ENCODE assay signal across 8 mouse cellular contexts in genomic region chr10:127080901-127081780, GRCm38 (mm10). TPM values are rescaled to one million over a fixed set of nuclear protein-coding genes. Genes with fewer than 3 reads are reported as not detected.
DNase-seq lines count a peak whose midpoint lies in the region; ATAC-seq and TF ChIP-seq lines count a peak whose summit lies in the region.

No protein-coding gene starts in this region.

- no peak for TF ChIP-seq CTCF in cortical plate, adult 2 months (IDR thresholded peaks at IDR 0.05; ENCODE audit: extremely low read depth, insufficient read depth, low read length)

- 8% methylated on average over 48 of the region's 48 CpGs for WGBS in heart, embryonic 16.5 days
- WGBS in liver, embryonic 11.5 days, result 9% methylated on average over 48 of the region's 48 CpGs
- 9% methylated on average over 48 of the region's 48 CpGs for WGBS in stomach, embryonic 15.5 days

- H3K4me3 ChIP-seq in cortical plate, adult 2 months (ENCODE audit: insufficient read depth, low read length), result peak overlapping the region; percentile 48
- peak overlapping the region; percentile 25 for H3K4me3 ChIP-seq in heart, embryonic 16.5 days (ENCODE audit: low read length)
- peak overlapping the region; percentile 33 for H3K4me3 ChIP-seq in liver, embryonic 11.5 days (ENCODE audit: low read depth, low read length)
- H3K4me3 ChIP-seq in stomach, embryonic 15.5 days (replicated peaks), result peak overlapping the region; percentile 24

- no peaks in the 10 kb centered on the region for H3K9me3 ChIP-seq in heart, embryonic 16.5 days (replicated peaks; ENCODE audit: control insufficient read depth, low read length)
- no peaks in the 10 kb centered on the region for H3K9me3 ChIP-seq in liver, embryonic 11.5 days (ENCODE audit: control insufficient read depth, low read length)
- no peaks in the 10 kb centered on the region for H3K9me3 ChIP-seq in stomach, embryonic 15.5 days

- peak overlapping the region; percentile 59 for H3K4me2 ChIP-seq in heart, embryonic 16.5 days (ENCODE audit: low read depth, low read length)
- peak overlapping the region; percentile 58 for H3K4me2 ChIP-seq in liver, embryonic 11.5 days
- H3K4me2 ChIP-seq in stomach, embryonic 15.5 days, result peak overlapping the region; percentile 50

- no peaks in the 10 kb centered on the region for H3K36me3 ChIP-seq in heart, embryonic 16.5 days (ENCODE audit: control insufficient read depth, insufficient read depth)
- no peaks in the 10 kb centered on the region for H3K36me3 ChIP-seq in liver, embryonic 11.5 days (ENCODE audit: control insufficient read depth, insufficient read depth, low read length)
- H3K36me3 ChIP-seq in stomach, embryonic 15.5 days, result no peaks in the 10 kb centered on the region

- intact Hi-C loops in left cerebral cortex, postnatal 36 days (cut with DNase I), result no loop called here
- intact Hi-C loops in left cerebral cortex, postnatal 4 days (cut with DNase I), result no loop called here

- peak; percentile 73 for TF ChIP-seq POLR2A in cortical plate, adult 2 months (IDR thresholded peaks at IDR 0.05; ENCODE audit: extremely low read depth, insufficient read depth, low read length)

- DNase-seq in left cerebral cortex, postnatal 36 days (ENCODE audit: low spot score in 2 of 2), result peak; percentile 70 to 80
- DNase-seq in left cerebral cortex, postnatal 4 days, result no peak
- DNase-seq in liver, embryonic 11.5 days (ENCODE audit: low spot score), result no peak
- DNase-seq in spleen, adult 12 weeks (ENCODE audit: low spot score), result no peak
- DNase-seq in adrenal gland, adult 2 months, result no peak

- peak overlapping the region; percentile 96 for H3K27ac ChIP-seq in cortical plate, adult 2 months (ENCODE audit: insufficient read depth, low read length)
- H3K27ac ChIP-seq in heart, embryonic 16.5 days (ENCODE audit: low read length), result no peak overlapping the region
- H3K27ac ChIP-seq in liver, embryonic 11.5 days (ENCODE audit: low read depth, low read length), result no peak overlapping the region
- H3K27ac ChIP-seq in stomach, embryonic 15.5 days, result no peak overlapping the region

- peaks cover 14% of the 10 kb centered on the region for H3K4me1 ChIP-seq in cortical plate, adult 2 months (ENCODE audit: control insufficient read depth, insufficient read depth, low read length)
- H3K4me1 ChIP-seq in heart, embryonic 16.5 days (ENCODE audit: control insufficient read depth, insufficient read depth, low read length), result peaks cover 12% of the 10 kb centered on the region
- peaks cover 28% of the 10 kb centered on the region for H3K4me1 ChIP-seq in liver, embryonic 11.5 days (replicated peaks; ENCODE audit: control insufficient read depth, insufficient read depth, low read length)
- peaks cover 47% of the 10 kb centered on the region for H3K4me1 ChIP-seq in stomach, embryonic 15.5 days

- ATAC-seq in heart, embryonic 16.5 days (replicated peaks; ENCODE audit: extremely low read depth, insufficient read depth, low FRiP score), result no peak
- no peak for ATAC-seq in liver, embryonic 11.5 days (replicated peaks; ENCODE audit: low FRiP score)
- ATAC-seq in stomach, embryonic 15.5 days (ENCODE audit: insufficient read depth, low FRiP score, low read depth), result no peak

- peaks cover 74% of the 10 kb centered on the region for H3K27me3 ChIP-seq in heart, embryonic 16.5 days (ENCODE audit: control insufficient read depth, insufficient read depth, low read length)
- H3K27me3 ChIP-seq in liver, embryonic 11.5 days (replicated peaks; ENCODE audit: control insufficient read depth, insufficient read depth, low read length), result peaks cover 66% of the 10 kb centered on the region
- peaks cover 64% of the 10 kb centered on the region for H3K27me3 ChIP-seq in stomach, embryonic 15.5 days (replicated peaks)

- H3K9ac ChIP-seq in heart, embryonic 16.5 days (ENCODE audit: low read length), result peak overlapping the region; percentile 36; the same call in 1 of the 2 replicates
- 0 out of 2 replicates have a peak overlapping the region, but pooled peaks have one; percentile 20 for H3K9ac ChIP-seq in liver, embryonic 11.5 days (ENCODE audit: low read depth, low read length)
- no peak overlapping the region for H3K9ac ChIP-seq in stomach, embryonic 15.5 days

RNA-seq across cellular contexts. Expression of gene Agap2, which starts 6.1 kb away (rescaled TPM):
- total RNA-seq in left cerebral cortex, postnatal 36 days (2021), result 100 to 1,000 TPM; 680 to 686 TPM
- 100 to 1,000 TPM; 384 to 394 TPM for total RNA-seq in left cerebral cortex, postnatal 4 days (2021)
- 383 and 414 TPM in 2 replicates for polyA plus RNA-seq in cortical plate, adult 2 months (2012; rRNA removed)
- polyA plus RNA-seq in heart, embryonic 16.5 days (2015; fragmentation: Nextera tagmentation; extraction: Ambion mirVana), result 0.32 and 0.42 TPM in 2 replicates
- 2.2 and 2.3 TPM in 2 replicates for polyA plus RNA-seq in liver, embryonic 11.5 days (2014; fragmentation: Nextera tagmentation; extraction: Ambion mirVana)
- polyA plus RNA-seq in stomach, embryonic 15.5 days (2015; fragmentation: Nextera tagmentation; extraction: Ambion mirVana), result 0.28 and 0.67 TPM in 2 replicates
- total RNA-seq in adrenal gland, adult 2 months (2021), result 1 to 10 TPM; 2.2 to 3.8 TPM
- polyA plus RNA-seq in adrenal gland, adult 2 months (2012; rRNA removed), result 8.7 and 9.8 TPM in 2 replicates

RNA-seq across cellular contexts. Expression of gene Tspan31, which starts 11.1 kb away (rescaled TPM):
- 10 to 100 TPM; 63.5 to 66.3 TPM for total RNA-seq in left cerebral cortex, postnatal 36 days (2021)
- total RNA-seq in left cerebral cortex, postnatal 4 days (2021), result 10 to 100 TPM; 49.9 to 54.4 TPM
- polyA plus RNA-seq in cortical plate, adult 2 months (2012; rRNA removed), result 81.3 and 88.3 TPM in 2 replicates
- polyA plus RNA-seq in heart, embryonic 16.5 days (2015; fragmentation: Nextera tagmentation; extraction: Ambion mirVana), result 110 and 112 TPM in 2 replicates
- polyA plus RNA-seq in liver, embryonic 11.5 days (2014; fragmentation: Nextera tagmentation; extraction: Ambion mirVana), result 112 and 121 TPM in 2 replicates
- 154 and 163 TPM in 2 replicates for polyA plus RNA-seq in stomach, embryonic 15.5 days (2015; fragmentation: Nextera tagmentation; extraction: Ambion mirVana)
- total RNA-seq in adrenal gland, adult 2 months (2021), result 100 to 1,000 TPM; 115 to 129 TPM
- 53.3 and 62.3 TPM in 2 replicates for polyA plus RNA-seq in adrenal gland, adult 2 months (2012; rRNA removed)

RNA-seq across cellular contexts. Expression of gene Cdk4, which starts 17.8 kb away (rescaled TPM):
- 10 to 100 TPM; 76.9 to 88.1 TPM for total RNA-seq in left cerebral cortex, postnatal 36 days (2021)
- 100 to 1,000 TPM; 211 to 221 TPM for total RNA-seq in left cerebral cortex, postnatal 4 days (2021)
- polyA plus RNA-seq in cortical plate, adult 2 months (2012; rRNA removed), result 134 and 139 TPM in 2 replicates
- 834 and 885 TPM in 2 replicates for polyA plus RNA-seq in heart, embryonic 16.5 days (2015; fragmentation: Nextera tagmentation; extraction: Ambion mirVana)
- 1,533 and 1,539 TPM in 2 replicates for polyA plus RNA-seq in liver, embryonic 11.5 days (2014; fragmentation: Nextera tagmentation; extraction: Ambion mirVana)
- 1,443 and 1,450 TPM in 2 replicates for polyA plus RNA-seq in stomach, embryonic 15.5 days (2015; fragmentation: Nextera tagmentation; extraction: Ambion mirVana)
- total RNA-seq in adrenal gland, adult 2 months (2021), result 100 to 1,000 TPM; 166 to 233 TPM
- polyA plus RNA-seq in adrenal gland, adult 2 months (2012; rRNA removed), result 100 and 106 TPM in 2 replicates

RNA-seq across cellular contexts. Expression of gene March9, which starts 21.2 kb away (rescaled TPM):
- 10 to 100 TPM; 21.5 to 24.9 TPM for total RNA-seq in left cerebral cortex, postnatal 36 days (2021)
- 10 to 100 TPM; 75.1 to 76.5 TPM for total RNA-seq in left cerebral cortex, postnatal 4 days (2021)
- 11.8 TPM in 2 replicates for polyA plus RNA-seq in cortical plate, adult 2 months (2012; rRNA removed)
- 0.12 and 0.32 TPM in 2 replicates for polyA plus RNA-seq in heart, embryonic 16.5 days (2015; fragmentation: Nextera tagmentation; extraction: Ambion mirVana)
- polyA plus RNA-seq in liver, embryonic 11.5 days (2014; fragmentation: Nextera tagmentation; extraction: Ambion mirVana), result 0.38 TPM in 2 replicates
- 0.79 and 1.2 TPM in 2 replicates for polyA plus RNA-seq in stomach, embryonic 15.5 days (2015; fragmentation: Nextera tagmentation; extraction: Ambion mirVana)
- 10 to 100 TPM in 1 of 2 experiments, 1 to 10 TPM in 1; 5.4 to 12.2 TPM for total RNA-seq in adrenal gland, adult 2 months (2021)
- polyA plus RNA-seq in adrenal gland, adult 2 months (2012; rRNA removed), result 20.1 and 20.6 TPM in 2 replicates

RNA-seq across cellular contexts. Expression of gene Cyp27b1, which starts 33.1 kb away (rescaled TPM):
- total RNA-seq in left cerebral cortex, postnatal 36 days (2021), result 1 to 10 TPM in 1 of 2 experiments, under 1 TPM in 1; 0.39 to 1.2 TPM
- under 1 TPM; 0.70 to 0.84 TPM for total RNA-seq in left cerebral cortex, postnatal 4 days (2021)
- polyA plus RNA-seq in cortical plate, adult 2 months (2012; rRNA removed), result 0.67 and 0.78 TPM in 2 replicates
- 0.08 and 0.14 TPM in 2 replicates for polyA plus RNA-seq in heart, embryonic 16.5 days (2015; fragmentation: Nextera tagmentation; extraction: Ambion mirVana)
- polyA plus RNA-seq in liver, embryonic 11.5 days (2014; fragmentation: Nextera tagmentation; extraction: Ambion mirVana), result not detected in 2 replicates
- polyA plus RNA-seq in stomach, embryonic 15.5 days (2015; fragmentation: Nextera tagmentation; extraction: Ambion mirVana), result 0.17 and 0.32 TPM in 2 replicates
- under 1 TPM; 0.28 to 0.61 TPM for total RNA-seq in adrenal gland, adult 2 months (2021)
- polyA plus RNA-seq in adrenal gland, adult 2 months (2012; rRNA removed), result 0.28 and 0.35 TPM in 2 replicates

Comparison
In these comparisons a context has a peak if more than half of its experiments do, and no peak if none do; other contexts are left out.
1. DNase-seq: peak in left cerebral cortex, postnatal 36 days (2 of 2); none in left cerebral cortex, postnatal 4 days (single experiment), liver, embryonic 11.5 days (single experiment), spleen, adult 12 weeks (single experiment) and adrenal gland, adult 2 months (single experiment).
2. RNA of gene Agap2, which starts 6.1 kb away (polyA plus RNA-seq): 383 to 414 TPM in cortical plate, adult 2 months; 8.7 to 9.8 TPM in adrenal gland, adult 2 months, 2.2 to 2.3 TPM in liver, embryonic 11.5 days, 0.32 to 0.42 TPM in heart, embryonic 16.5 days and 0.28 to 0.67 TPM in stomach, embryonic 15.5 days; every median in the first group is over 10 times any median in the second.
3. Peak in every context shown above with its lines, with median percentiles within 50 percentile points of each other: H3K4me3 ChIP-seq and H3K4me2 ChIP-seq.